8 mouse cellular contexts compared by ENCODE assay signal in the genomic region with DNA sequence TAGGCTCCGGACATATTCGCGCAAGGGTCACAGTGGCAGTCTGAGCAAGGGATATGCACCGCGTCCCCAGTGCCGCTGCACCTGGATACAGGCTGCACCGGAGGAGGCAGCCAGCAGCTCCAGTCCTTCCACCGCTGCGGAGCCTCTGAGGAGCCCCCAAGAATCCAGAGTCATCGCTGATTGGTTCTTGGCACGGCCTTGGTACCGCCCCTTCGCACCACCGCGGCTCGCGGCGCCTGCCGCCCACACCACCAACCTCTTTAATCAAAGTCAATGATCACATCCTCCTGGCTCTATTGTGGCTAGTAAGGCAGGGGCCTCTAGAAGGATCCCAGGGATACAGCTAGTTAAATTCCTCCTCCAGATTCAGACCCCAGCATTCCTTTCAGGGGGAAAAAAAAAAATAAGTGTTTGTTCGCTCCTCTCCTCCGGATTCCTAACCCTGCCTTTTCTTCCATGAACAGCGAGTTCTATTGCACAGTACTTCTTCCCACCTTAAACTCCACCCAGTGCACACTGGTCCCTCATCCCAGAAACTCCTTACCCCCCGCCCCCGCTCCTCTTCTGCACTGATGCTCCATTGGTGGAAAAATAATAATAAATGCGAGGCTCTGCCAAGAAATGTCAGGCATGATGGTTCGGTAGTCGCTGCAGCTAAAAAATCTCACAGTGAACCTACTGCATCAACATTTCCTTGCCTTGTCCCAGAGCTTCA. TPM values are rescaled to one million over a fixed set of nuclear protein-coding genes. Genes with fewer than 3 reads are reported as not detected.
DNase-seq lines count a peak whose midpoint lies in the region; ATAC-seq and TF ChIP-seq lines count a peak whose summit lies in the region.

No protein-coding gene starts in this region.

- WGBS in embryonic facial prominence, embryonic 15.5 days, result 1% methylated on average over 27 of the region's 27 CpGs
- WGBS in hindbrain, postnatal 0 days, result 1% methylated on average over 27 of the region's 27 CpGs
- WGBS in limb, embryonic 15.5 days, result under 1% methylated on average over 27 of the region's 27 CpGs

- ATAC-seq in embryonic facial prominence, embryonic 15.5 days (ENCODE audit: insufficient number of reproducible peaks, low FRiP score, low TSS enrichment, low read depth), result peak; percentile 73
- peak; percentile 91 for ATAC-seq in hindbrain, postnatal 0 days
- ATAC-seq in limb, embryonic 15.5 days (ENCODE audit: insufficient number of reproducible peaks, low FRiP score, low TSS enrichment, low read depth), result 0 out of 2 replicates have a peak, but pooled peaks have one; percentile 62

- H3K4me3 ChIP-seq in embryonic facial prominence, embryonic 15.5 days (replicated peaks), result peak overlapping the region; percentile 51
- peak overlapping the region; percentile 60 for H3K4me3 ChIP-seq in hindbrain, postnatal 0 days (ENCODE audit: low read length)
- H3K4me3 ChIP-seq in limb, embryonic 15.5 days, result peak overlapping the region; percentile 48

- H3K9ac ChIP-seq in embryonic facial prominence, embryonic 15.5 days, result no peak overlapping the region
- peak overlapping the region; percentile 60 for H3K9ac ChIP-seq in hindbrain, postnatal 0 days (replicated peaks; ENCODE audit: low read length)
- peak overlapping the region; percentile 17; the same call in 1 of the 2 replicates for H3K9ac ChIP-seq in limb, embryonic 15.5 days

- peak; percentile 3 for DNase-seq in adrenal gland, postnatal 10 days
- DNase-seq in adrenal gland, adult 18-20 months (ENCODE audit: low spot score in 2 of 2), result no peak
- DNase-seq in ZHBTc4 (ENCODE audit: low read depth, low spot score), result peak; percentile 75
- peak; percentile 86 for DNase-seq in hindbrain, postnatal 0 days (ENCODE audit: low spot score)
- peak; percentile 78 for DNase-seq in right cerebral cortex, postnatal 14 days
- no peak for DNase-seq in adrenal gland, postnatal 36 days

- H3K9me3 ChIP-seq in embryonic facial prominence, embryonic 15.5 days (replicated peaks), result no peaks in the 10 kb centered on the region
- no peaks in the 10 kb centered on the region for H3K9me3 ChIP-seq in hindbrain, postnatal 0 days (ENCODE audit: low read length)
- H3K9me3 ChIP-seq in limb, embryonic 15.5 days, result no peaks in the 10 kb centered on the region

- no peak overlapping the region for H3K27ac ChIP-seq in embryonic facial prominence, embryonic 15.5 days (replicated peaks)
- H3K27ac ChIP-seq in hindbrain, postnatal 0 days, result peak overlapping the region; percentile 78
- H3K27ac ChIP-seq in limb, embryonic 15.5 days, result no peak overlapping the region; the same call in 1 of the 2 replicates

- TF ChIP-seq CTCF in hindbrain, postnatal 0 days (IDR thresholded peaks at IDR 0.05; ENCODE audit: low read depth), result no peak

- peaks cover 40% of the 10 kb centered on the region for H3K4me1 ChIP-seq in embryonic facial prominence, embryonic 15.5 days
- H3K4me1 ChIP-seq in hindbrain, postnatal 0 days (ENCODE audit: insufficient read depth, low read length), result peaks cover 11% of the 10 kb centered on the region; the same call in 1 of the 2 replicates
- H3K4me1 ChIP-seq in limb, embryonic 15.5 days, result peaks cover 40% of the 10 kb centered on the region

- H3K27me3 ChIP-seq in embryonic facial prominence, embryonic 15.5 days, result peaks cover 71% of the 10 kb centered on the region
- 0 out of 2 replicates have a peak, but pooled peaks cover 4% of the 10 kb centered on the region for H3K27me3 ChIP-seq in hindbrain, postnatal 0 days (ENCODE audit: insufficient read depth, low read length)
- H3K27me3 ChIP-seq in limb, embryonic 15.5 days, result peaks cover 63% of the 10 kb centered on the region

- H3K4me2 ChIP-seq in embryonic facial prominence, embryonic 15.5 days (replicated peaks), result peak overlapping the region; percentile 96
- peak overlapping the region; percentile 97 for H3K4me2 ChIP-seq in hindbrain, postnatal 0 days (ENCODE audit: low read depth, low read length)
- peak overlapping the region; percentile 98 for H3K4me2 ChIP-seq in limb, embryonic 15.5 days

- H3K36me3 ChIP-seq in embryonic facial prominence, embryonic 15.5 days, result no peaks in the 10 kb centered on the region
- no peaks in the 10 kb centered on the region for H3K36me3 ChIP-seq in hindbrain, postnatal 0 days (ENCODE audit: insufficient read depth, low read length)
- no peaks in the 10 kb centered on the region for H3K36me3 ChIP-seq in limb, embryonic 15.5 days

RNA-seq across cellular contexts. Expression of a gene that starts 0.4 kb away (rescaled TPM):
- 1 to 10 TPM; 2.6 to 3.1 TPM for total RNA-seq in adrenal gland, postnatal 10 days (2021)
- 1 to 10 TPM in 1 of 2 experiments, under 1 TPM in 1; 0.83 to 2.2 TPM for total RNA-seq in adrenal gland, adult 18-20 months (2021)
- 4.2 and 4.9 TPM in 2 replicates for polyA plus RNA-seq in embryonic facial prominence, embryonic 15.5 days (2015; fragmentation: Nextera tagmentation; extraction: Ambion mirVana)
- total RNA-seq in hindbrain, postnatal 0 days (2014; rRNA removed), result 8.9 and 9.4 TPM in 2 replicates
- polyA plus RNA-seq in hindbrain, postnatal 0 days (2015; fragmentation: Nextera tagmentation; extraction: Ambion mirVana), result 7.2 and 7.9 TPM in 2 replicates
- 5.1 and 5.5 TPM in 2 replicates for polyA plus RNA-seq in limb, embryonic 15.5 days (2015; fragmentation: Nextera tagmentation; extraction: Ambion mirVana)
- total RNA-seq in adrenal gland, postnatal 36 days (2021), result 1 to 10 TPM; 1.4 to 2.4 TPM

Comparison
In these comparisons a context has a peak if more than half of its experiments do, and no peak if none do; other contexts are left out.
1. DNase-seq: peak in adrenal gland, postnatal 10 days (single experiment), ZHBTc4 (single experiment), hindbrain, postnatal 0 days (single experiment) and right cerebral cortex, postnatal 14 days (single experiment); none in adrenal gland, adult 18-20 months (0 of 2) and adrenal gland, postnatal 36 days (0 of 2).
2. Peak in every context shown above with its lines, with median percentiles within 50 percentile points of each other: ATAC-seq, H3K4me2 ChIP-seq and H3K4me3 ChIP-seq.